Mouse (Mus musculus): Measurements from ENCODE around the gene Cct4. TPM values are rescaled to one million over a fixed set of nuclear protein-coding genes. Genes with fewer than 3 reads are reported as not detected.

The Cct4 gene
- polyA plus RNA-seq, 1 experiment from 2014 or later, result 336 TPM

DNA sequence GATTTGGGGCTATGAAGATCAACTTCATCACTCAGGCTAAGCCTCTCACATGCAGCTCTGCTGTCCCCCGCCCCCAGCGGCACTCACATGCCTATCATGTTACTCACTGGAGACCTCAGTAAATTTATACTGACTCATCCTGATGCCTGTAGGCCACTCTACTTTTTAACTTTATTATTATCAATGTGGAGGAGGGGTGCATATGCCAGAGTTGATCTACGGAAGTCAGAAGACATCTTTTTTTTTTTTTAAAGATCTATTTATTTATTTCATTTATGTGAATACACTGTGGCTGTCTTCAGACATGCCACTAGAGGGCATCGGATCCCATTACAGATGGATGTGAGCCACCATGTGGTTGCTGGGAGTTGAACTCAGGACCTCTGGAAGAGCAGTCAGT, 24.8 kb upstream of the Cct4 start:
- Histone ChIP-seq H3K4me1 (ENCODE audit: control insufficient read depth, insufficient read depth, low read length) (no peaks in the 10 kb centered on the region), H3K9me3 (ENCODE audit: control insufficient read depth, low read length) (0 out of 2 replicates have a peak, but pooled peaks cover 13% of the 10 kb centered on the region), H3K27ac (replicated peaks; ENCODE audit: low read depth, low read length) (no peak overlapping the region), H3K4me3 (replicated peaks; ENCODE audit: low read depth, low read length) (no peak overlapping the region), H3K9ac (replicated peaks; ENCODE audit: low read length) (no peak overlapping the region), H3K27me3 (ENCODE audit: control insufficient read depth, insufficient read depth, low read length) (no peaks in the 10 kb centered on the region), H3K36me3 (ENCODE audit: control insufficient read depth, insufficient read depth, low read length) (no peaks in the 10 kb centered on the region), H3K4me2 (ENCODE audit: low read length) (no peak overlapping the region)
- ATAC-seq (ENCODE audit: low FRiP score, low TSS enrichment) (no peak), DNase-seq (peak; percentile 8)
- WGBS, result 89% methylated on average over 4 of the region's 4 CpGs

DNA sequence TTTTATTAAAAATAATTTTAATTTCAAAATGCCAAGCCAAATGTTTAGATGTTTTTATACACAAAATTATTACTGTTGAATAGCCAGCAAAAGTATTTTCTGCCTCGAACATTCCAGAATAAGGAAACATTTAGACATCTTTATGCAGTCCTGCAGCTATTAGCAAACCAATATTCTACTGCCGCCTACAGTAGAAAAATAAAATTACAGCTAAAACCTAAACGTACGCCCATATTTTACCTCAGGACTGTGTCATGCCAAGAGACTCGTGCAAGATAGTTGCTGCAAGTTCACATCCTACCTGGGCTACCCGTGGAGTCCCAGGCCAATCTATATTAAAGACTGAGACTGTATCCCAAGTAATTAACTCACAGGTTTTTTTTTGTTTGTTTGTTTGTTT, 20.8 kb upstream of the Cct4 start:
- no peak for ATAC-seq (ENCODE audit: low FRiP score, low TSS enrichment)
- 74% methylated on average over 6 of the region's 6 CpGs for WGBS
- Histone ChIP-seq H3K27ac (replicated peaks; ENCODE audit: low read depth, low read length) (no peak overlapping the region), H3K9ac (replicated peaks; ENCODE audit: low read length) (no peak overlapping the region), H3K4me1 (ENCODE audit: control insufficient read depth, insufficient read depth, low read length) (0 out of 2 replicates have a peak, but pooled peaks cover 3% of the 10 kb centered on the region), H3K36me3 (ENCODE audit: control insufficient read depth, insufficient read depth, low read length) (no peaks in the 10 kb centered on the region), H3K4me3 (replicated peaks; ENCODE audit: low read depth, low read length) (no peak overlapping the region), H3K4me2 (ENCODE audit: low read length) (no peak overlapping the region), H3K27me3 (ENCODE audit: control insufficient read depth, insufficient read depth, low read length) (no peaks in the 10 kb centered on the region), H3K9me3 (ENCODE audit: control insufficient read depth, low read length) (peaks cover 31% of the 10 kb centered on the region)
- peak; percentile 60 for DNase-seq

DNA sequence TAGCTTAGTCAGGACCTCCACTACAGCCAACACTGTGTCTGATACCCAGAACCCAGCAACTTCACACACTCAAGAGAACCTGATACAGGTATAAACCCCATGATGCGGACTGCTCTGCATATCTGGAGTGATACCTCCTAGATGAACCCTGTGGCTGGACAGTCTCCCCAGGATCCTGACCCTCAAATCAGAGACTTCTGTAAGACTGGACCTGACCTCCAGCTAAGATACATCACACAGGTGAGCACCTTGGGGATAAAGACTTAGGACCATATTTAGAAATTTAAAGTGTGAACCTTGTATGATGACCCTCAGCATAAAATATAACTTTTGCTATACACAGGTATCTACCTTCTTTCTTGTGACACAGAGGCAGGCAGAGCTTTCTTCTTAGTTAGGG, 19.8 kb upstream of the Cct4 start:
- Histone ChIP-seq H3K9ac (replicated peaks; ENCODE audit: low read length) (no peak overlapping the region), H3K27ac (replicated peaks; ENCODE audit: low read depth, low read length) (no peak overlapping the region), H3K36me3 (ENCODE audit: control insufficient read depth, insufficient read depth, low read length) (no peaks in the 10 kb centered on the region), H3K27me3 (ENCODE audit: control insufficient read depth, insufficient read depth, low read length) (no peaks in the 10 kb centered on the region), H3K4me2 (ENCODE audit: low read length) (no peak overlapping the region), H3K4me3 (replicated peaks; ENCODE audit: low read depth, low read length) (no peak overlapping the region), H3K4me1 (ENCODE audit: control insufficient read depth, insufficient read depth, low read length) (peaks cover 9% of the 10 kb centered on the region; the same call in 1 of the 2 replicates), H3K9me3 (ENCODE audit: control insufficient read depth, low read length) (peaks cover 31% of the 10 kb centered on the region)
- 97% methylated on average over 1 of the region's 1 CpGs for WGBS
- DNase-seq (no peak), ATAC-seq (ENCODE audit: low FRiP score, low TSS enrichment) (no peak)

DNA sequence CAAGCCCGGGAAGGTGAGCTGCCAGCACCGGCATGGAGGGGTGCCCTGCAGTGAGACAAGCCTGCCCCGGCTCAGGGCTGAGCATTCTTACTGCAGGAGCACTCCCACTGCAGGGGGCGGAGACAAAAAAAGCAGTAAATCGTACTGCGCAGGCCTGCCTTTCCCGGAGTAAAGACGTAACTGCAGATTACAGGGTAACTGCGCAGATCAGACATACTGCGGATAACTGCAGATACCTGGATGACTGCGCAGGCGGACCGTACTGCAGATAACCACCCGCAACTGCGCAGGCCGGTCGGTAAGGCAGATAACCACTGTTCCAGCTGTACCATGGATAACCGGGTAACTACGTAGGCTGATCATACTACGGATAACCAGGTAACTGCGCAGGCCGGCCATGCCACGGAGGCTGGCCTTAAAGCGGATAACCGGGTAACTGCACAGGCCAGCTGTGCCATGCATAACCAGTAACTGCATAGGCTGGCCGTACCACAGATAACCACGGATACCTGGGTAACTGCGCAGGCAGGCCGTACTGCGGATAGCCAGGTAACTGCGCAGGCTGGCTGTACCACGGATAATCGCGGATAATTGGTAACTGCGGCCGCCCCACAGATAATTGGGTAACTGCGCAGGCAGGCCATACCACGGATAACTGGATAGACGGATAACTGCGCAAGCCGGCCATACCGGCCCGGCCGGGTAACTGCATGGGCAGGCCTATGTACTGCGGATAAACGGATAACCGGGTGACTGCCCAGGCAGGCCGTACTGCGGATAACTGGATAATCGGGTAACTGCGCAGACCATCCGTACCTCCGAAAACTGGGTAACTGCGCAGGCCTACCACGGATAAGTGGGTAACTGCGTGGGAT, 18.2 kb upstream of the Cct4 start, which contains the start of gene Zrsr1:
Gene Zrsr1, plus strand, starts transcription at position 171 of the 875 bp plus-strand sequence.
- Histone ChIP-seq H3K9ac (replicated peaks; ENCODE audit: low read length) (peak within 1 kb of the TSS; percentile 65), H3K27me3 (ENCODE audit: control insufficient read depth, insufficient read depth, low read length) (no peaks in the 10 kb centered on the region), H3K9me3 (ENCODE audit: control insufficient read depth, low read length) (peaks cover 28% of the 10 kb centered on the region), H3K27ac (replicated peaks; ENCODE audit: low read depth, low read length) (peak within 1 kb of the TSS; percentile 74), H3K36me3 (ENCODE audit: control insufficient read depth, insufficient read depth, low read length) (no peaks in the 10 kb centered on the region), H3K4me1 (ENCODE audit: control insufficient read depth, insufficient read depth, low read length) (peaks cover 21% of the 10 kb centered on the region; the same call in 1 of the 2 replicates), H3K4me2 (ENCODE audit: low read length) (peak within 1 kb of the TSS; percentile 65), H3K4me3 (replicated peaks; ENCODE audit: low read depth, low read length) (peak within 1 kb of the TSS; percentile 54)
- 50% methylated on average over 56 of the region's 56 CpGs for WGBS
- DNase-seq (peak; percentile 85), ATAC-seq (ENCODE audit: low FRiP score, low TSS enrichment) (peak; percentile 75)

DNA sequence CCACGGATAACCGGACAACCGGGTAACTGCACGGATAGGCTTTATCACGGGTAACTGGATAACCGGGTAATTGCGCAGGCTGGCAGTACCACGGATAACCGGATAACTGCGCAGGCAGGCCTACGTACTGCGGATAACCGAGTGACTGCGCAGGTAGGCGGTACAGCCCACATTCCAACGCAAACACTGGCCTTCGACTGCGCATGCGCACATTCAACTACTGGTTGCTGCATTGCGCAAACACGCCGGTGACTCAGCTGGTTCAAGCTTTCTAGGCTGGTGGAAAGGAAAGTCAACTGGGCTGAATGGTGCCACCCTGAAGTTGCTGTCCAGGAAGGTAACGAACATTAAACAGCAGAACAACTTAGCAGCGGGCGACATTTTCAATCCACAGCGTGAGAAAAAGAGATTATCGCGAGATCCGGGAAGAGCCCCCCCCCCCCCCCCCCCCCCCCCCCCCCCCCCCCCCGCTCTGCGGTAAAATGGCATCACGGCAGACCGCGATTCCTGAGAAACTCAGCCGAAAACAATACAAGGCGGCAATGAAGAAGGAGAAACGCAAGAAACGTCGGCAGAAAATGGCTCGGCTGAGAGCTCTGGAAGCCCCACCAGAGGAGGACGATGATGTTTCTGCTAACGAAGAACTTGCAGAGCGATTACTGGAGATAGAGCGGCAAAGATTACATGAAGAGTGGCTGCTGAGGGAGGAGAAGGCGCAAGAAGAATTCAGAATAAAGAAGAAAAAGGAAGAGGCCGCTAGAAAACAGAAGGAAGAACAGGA, 17.4 kb upstream of the Cct4 start:
- Histone ChIP-seq H3K9me3 (ENCODE audit: control insufficient read depth, low read length) (peaks cover 23% of the 10 kb centered on the region), H3K9ac (replicated peaks; ENCODE audit: low read length) (peak overlapping the region; percentile 65), H3K4me1 (ENCODE audit: control insufficient read depth, insufficient read depth, low read length) (peaks cover 21% of the 10 kb centered on the region; the same call in 1 of the 2 replicates), H3K4me3 (replicated peaks; ENCODE audit: low read depth, low read length) (peak overlapping the region; percentile 54), H3K36me3 (ENCODE audit: control insufficient read depth, insufficient read depth, low read length) (peaks cover 6% of the 10 kb centered on the region; the same call in 1 of the 2 replicates), H3K27ac (replicated peaks; ENCODE audit: low read depth, low read length) (peak overlapping the region; percentile 74), H3K27me3 (ENCODE audit: control insufficient read depth, insufficient read depth, low read length) (no peaks in the 10 kb centered on the region), H3K4me2 (ENCODE audit: low read length) (peak overlapping the region; percentile 65)
- peak; percentile 87 for DNase-seq
- 46% methylated on average over 45 of the region's 46 CpGs for WGBS
- peak; percentile 62 for ATAC-seq (ENCODE audit: low FRiP score, low TSS enrichment)

DNA sequence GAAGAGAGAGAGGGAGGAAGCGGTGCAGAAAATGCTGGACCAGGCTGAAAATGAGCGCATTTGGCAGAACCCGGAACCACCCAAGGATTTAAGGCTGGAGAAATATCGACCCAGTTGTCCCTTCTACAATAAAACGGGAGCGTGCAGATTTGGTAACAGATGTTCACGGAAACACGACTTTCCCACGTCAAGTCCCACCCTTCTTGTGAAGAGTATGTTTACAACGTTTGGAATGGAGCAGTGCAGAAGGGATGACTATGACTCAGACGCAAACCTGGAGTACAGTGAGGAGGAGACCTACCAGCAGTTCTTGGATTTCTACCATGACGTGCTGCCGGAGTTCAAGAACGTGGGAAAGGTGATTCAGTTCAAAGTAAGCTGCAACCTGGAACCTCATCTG, 16.7 kb upstream of the Cct4 start:
- Histone ChIP-seq H3K4me1 (ENCODE audit: control insufficient read depth, insufficient read depth, low read length) (peaks cover 21% of the 10 kb centered on the region; the same call in 1 of the 2 replicates), H3K36me3 (ENCODE audit: control insufficient read depth, insufficient read depth, low read length) (peaks cover 9% of the 10 kb centered on the region; the same call in 1 of the 2 replicates), H3K27me3 (ENCODE audit: control insufficient read depth, insufficient read depth, low read length) (no peaks in the 10 kb centered on the region), H3K4me3 (replicated peaks; ENCODE audit: low read depth, low read length) (peak overlapping the region; percentile 54), H3K4me2 (ENCODE audit: low read length) (peak overlapping the region; percentile 54), H3K9ac (replicated peaks; ENCODE audit: low read length) (peak overlapping the region; percentile 51), H3K9me3 (ENCODE audit: control insufficient read depth, low read length) (peaks cover 20% of the 10 kb centered on the region), H3K27ac (replicated peaks; ENCODE audit: low read depth, low read length) (peak overlapping the region; percentile 42)
- ATAC-seq (ENCODE audit: low FRiP score, low TSS enrichment) (no peak), DNase-seq (no peak)
- 49% methylated on average over 14 of the region's 14 CpGs for WGBS

DNA sequence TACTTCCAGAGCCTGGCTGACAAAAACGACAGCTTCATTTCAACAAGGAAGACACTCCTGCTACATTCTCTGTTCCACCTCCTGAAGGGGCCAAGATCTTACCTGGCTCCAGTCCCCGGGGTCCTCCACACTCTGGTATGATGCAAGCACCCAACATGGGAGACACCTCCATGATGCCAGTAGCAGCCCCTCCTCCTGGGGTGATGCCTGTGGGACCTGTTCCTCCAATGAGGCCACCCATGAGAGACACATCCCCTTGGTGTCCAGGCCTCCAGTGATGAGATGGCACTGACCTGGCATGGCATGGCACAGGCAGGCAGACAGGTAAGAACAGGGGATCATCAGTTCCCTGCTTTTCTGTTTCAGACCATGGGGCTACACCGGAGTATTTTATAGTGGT, 12.1 kb upstream of the Cct4 start:
- Histone ChIP-seq H3K36me3 (ENCODE audit: control insufficient read depth, insufficient read depth, low read length) (peaks cover 16% of the 10 kb centered on the region; the same call in 1 of the 2 replicates), H3K4me2 (ENCODE audit: low read length) (no peak overlapping the region), H3K4me1 (ENCODE audit: control insufficient read depth, insufficient read depth, low read length) (peaks cover 29% of the 10 kb centered on the region), H3K27me3 (ENCODE audit: control insufficient read depth, insufficient read depth, low read length) (no peaks in the 10 kb centered on the region), H3K4me3 (replicated peaks; ENCODE audit: low read depth, low read length) (no peak overlapping the region), H3K9me3 (ENCODE audit: control insufficient read depth, low read length) (peaks cover 4% of the 10 kb centered on the region; the same call in 1 of the 2 replicates), H3K9ac (replicated peaks; ENCODE audit: low read length) (no peak overlapping the region), H3K27ac (replicated peaks; ENCODE audit: low read depth, low read length) (no peak overlapping the region)
- no peak for ATAC-seq (ENCODE audit: low FRiP score, low TSS enrichment)
- DNase-seq, result no peak
- WGBS, result 98% methylated on average over 3 of the region's 3 CpGs

DNA sequence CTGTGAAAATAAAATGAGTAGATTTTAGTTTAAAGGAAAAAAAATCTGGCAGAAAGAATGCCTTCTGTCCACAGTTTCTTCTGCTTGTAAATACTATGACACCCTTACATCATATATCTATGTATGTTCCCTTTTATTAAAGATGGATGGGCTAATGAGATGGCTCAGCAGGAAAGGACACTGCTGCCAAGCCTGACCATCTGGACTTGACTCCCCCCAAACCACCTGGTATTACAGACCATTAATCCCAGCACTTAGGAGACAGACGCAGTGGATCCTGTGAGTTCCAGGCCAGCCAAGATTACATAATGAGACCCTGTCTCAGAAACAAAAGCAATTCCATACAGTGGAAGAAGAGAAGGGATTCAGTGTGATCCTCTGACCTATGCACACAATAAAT, 11.6 kb upstream of the Cct4 start:
- Histone ChIP-seq H3K4me1 (ENCODE audit: control insufficient read depth, insufficient read depth, low read length) (peaks cover 29% of the 10 kb centered on the region), H3K9ac (replicated peaks; ENCODE audit: low read length) (no peak overlapping the region), H3K4me3 (replicated peaks; ENCODE audit: low read depth, low read length) (no peak overlapping the region), H3K4me2 (ENCODE audit: low read length) (no peak overlapping the region), H3K9me3 (ENCODE audit: control insufficient read depth, low read length) (no peaks in the 10 kb centered on the region), H3K27ac (replicated peaks; ENCODE audit: low read depth, low read length) (no peak overlapping the region), H3K36me3 (ENCODE audit: control insufficient read depth, insufficient read depth, low read length) (peaks cover 16% of the 10 kb centered on the region; the same call in 1 of the 2 replicates), H3K27me3 (ENCODE audit: control insufficient read depth, insufficient read depth, low read length) (no peaks in the 10 kb centered on the region)
- ATAC-seq (ENCODE audit: low FRiP score, low TSS enrichment) (no peak), DNase-seq (no peak)
- WGBS, result 65% methylated on average over 1 of the region's 1 CpGs

Data from midbrain, embryonic 14.5 days (tissue).